Mouse (Mus musculus): ENCODE measurements around the gene Park7.
"Not testable (repeated sequence)": the region's sequence is repeated elsewhere in the genome, so short reads cannot be mapped to it uniquely, and the experiment has no call there.

The Park7 gene

DNA sequence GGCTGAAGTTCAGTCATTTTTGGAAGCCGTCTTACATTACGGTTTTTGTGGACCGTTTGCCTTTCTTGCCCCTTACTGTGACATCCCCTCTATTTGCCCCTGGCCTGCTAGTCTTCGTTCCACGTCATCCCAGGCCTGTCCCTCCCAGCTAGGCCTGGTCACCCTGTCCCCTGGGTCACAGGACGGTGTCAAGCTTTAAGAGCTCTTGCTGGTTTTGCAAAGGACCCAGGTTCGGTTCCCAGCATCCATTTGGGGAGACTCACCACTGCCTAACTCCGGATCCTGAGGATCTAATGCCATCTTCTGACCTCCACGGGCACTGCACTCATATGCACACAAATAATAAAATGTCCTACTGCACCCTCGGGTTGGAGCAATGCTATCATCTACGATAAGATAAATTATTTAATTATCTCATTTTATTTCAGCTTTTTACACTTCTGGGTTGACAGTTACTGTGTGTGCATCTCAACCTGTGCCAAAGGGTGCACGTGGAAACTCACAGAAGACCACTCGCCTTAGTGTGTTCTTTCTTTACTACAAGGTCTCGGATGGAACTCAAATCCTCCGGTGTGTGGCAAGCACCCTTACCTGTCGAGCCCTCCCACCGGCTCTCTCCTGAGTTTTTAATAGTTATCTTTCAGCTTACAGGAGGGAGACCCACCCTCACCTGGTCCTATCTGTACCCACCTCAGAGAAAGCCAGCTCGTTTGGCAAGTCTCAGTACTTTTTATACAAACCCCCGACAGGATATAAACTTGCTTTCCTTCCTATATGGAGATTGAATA lies 3.9 kb downstream of the Park7 start:
- no peak for DNase-seq

DNA sequence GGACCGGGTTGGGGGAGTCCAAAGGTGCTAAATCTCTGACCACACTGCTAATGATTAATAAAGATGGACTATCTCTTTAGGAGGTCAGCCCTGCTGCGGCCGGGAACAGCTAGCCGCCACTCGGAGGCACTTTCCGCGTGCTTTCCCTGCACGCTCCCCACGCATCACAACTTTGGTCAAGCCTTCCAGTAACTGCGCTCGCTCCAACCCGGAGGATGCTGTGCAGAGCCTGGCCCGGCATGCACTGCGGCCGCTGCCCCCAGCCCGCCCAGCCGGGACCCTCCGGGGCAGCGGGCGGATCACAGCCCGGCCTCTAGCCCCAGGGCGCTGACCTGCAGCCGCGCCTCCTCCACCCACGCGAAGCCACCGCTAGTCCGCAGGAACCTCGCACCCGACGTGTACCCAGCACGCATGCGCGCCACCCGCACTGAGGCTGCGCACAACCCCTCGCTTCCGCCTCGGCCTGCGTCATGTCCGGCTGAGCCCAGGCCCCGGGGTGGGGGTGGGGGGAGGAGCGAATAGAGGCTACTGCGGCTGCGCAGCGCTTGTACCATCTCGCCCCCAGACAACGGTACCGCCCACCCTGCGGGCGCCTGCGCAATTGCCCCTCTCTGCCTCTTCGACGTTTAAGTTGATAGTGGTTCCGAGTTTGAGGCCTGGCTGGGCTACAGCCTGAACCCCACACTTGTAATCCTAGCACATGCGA lies 4.6 kb downstream of the Park7 start:
- peak; percentile 98 for DNase-seq

DNA sequence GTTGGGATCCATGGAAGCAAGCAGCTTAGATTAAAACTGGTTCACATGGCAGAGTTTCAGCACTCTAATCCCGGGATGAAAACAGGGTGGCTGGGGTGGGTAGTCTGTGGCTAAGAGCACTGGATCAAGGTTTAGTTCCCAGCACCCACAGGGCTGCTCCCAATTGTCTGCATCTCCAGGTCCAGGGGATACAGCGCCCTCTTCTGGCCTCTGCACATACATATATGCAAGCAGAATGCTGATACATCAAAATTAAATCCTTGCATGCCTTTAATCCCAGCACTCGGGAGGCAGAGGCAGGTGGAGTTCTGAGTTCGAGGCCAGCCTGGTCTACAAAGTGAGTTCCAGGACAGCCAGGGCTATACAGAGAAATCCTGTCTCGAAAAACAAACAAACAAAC lies 5.7 kb downstream of the Park7 start:
- DNase-seq: not testable (repeated sequence)

DNA sequence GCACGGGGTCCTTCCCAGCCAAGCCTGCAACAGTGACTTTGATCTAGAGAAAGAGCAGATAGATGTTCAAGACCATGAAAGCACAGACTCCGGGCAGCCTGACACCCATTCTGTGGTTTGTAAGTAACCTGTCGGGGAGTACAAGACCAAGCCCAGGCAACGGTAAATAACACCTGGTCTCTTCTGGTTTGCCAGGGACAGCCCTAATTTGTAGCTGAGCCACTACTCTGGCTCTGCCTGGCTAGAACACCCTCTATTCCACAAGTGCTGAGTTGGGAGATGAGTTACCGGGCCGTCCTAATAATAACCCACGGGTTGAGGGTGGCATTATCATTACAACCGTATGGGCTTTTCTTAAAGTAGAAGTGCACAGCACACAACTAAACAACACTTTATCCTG lies 7.1 kb downstream of the Park7 start:
- DNase-seq: no peak

DNA sequence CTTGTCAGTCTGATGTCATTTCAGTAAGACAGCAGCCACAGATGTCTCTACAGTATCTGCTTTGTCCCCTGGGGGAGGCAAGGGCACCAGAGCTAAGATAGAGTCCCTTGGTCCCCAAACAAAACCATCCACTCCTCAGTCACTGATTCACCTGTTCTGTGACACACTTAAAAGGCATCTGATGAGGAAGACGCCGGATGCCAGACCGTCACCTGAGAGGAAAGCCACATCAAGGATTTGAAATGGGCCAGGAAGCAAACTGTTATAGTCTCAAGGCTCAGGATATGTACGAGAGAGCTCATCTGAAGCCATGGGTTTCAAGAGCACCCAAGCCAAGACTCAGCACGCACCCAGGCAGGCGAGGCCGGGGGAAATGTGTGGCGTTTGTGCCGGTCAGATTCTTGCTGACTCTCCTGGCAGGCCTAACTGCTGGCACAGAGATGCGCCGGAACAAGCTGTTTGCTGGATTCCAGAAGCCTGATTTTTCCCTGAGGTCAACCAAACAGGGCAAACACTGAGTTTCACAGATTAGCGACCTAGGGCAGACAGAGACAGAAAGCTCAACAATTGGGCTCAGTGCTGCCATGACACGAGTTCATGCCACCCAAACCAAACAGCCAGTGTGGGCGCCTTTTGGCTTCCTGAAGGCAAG lies 11.0 kb downstream of the Park7 start:
- no peak for DNase-seq

DNA sequence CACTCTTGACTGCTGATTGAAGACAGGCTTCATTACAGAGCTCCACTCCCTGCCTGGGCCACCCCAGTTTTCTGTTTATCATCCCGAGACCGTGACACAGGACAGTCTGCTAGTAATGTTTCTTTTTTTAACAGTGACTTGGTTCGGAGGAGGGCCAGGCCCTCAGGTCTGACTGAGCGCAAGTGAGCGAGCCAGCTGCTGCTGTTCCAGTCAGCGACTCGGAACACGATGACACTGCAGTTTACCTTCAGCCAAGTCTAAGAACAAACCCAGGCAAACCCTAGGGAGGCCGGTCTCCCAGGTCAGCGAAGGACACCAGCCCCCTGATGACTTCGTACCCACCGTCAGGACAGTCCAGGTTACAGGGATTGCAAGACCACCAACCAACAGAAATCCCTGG lies 12.2 kb downstream of the Park7 start:
- no peak for DNase-seq

DNA sequence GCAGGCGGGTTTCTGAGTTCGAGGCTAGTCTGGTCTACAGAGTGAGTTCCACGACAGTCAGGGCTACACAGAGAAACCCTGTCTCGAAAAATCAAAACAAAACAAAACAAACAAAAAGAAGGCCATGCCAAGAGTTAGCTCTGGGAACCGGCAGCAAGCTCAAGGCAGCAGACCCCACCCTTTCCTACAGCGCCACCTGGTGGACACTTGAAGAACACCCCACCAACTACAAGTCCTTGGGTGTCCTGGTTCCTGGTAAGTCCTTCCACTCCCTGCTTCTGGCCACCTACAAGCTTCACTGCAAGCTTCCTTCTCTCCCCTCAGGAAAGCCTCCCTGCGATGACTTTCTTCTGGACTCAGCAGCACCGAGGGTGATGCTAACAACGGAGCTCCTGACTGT lies 12.6 kb downstream of the Park7 start:
- peak; percentile 46 to 75 for DNase-seq

DNA sequence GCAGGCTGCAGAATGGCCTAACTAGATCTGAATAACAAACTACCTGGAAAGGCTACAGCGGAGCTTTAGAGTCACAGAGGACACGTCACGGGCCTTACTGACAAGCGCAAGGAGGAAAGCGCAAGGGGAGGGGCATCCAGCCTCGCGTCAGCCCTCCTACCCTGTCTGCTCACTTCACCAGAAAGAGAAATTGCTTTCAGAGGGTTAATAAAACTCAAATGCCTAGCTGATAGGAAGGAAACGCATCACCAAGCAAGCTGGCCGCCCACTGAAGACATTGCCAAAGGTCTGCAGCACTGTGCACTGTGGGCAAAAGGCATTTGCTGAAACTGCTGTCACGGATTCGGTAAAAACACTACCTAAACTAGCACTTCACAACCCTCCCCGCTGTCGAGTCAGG lies 13.8 kb downstream of the Park7 start:
- no peak for DNase-seq

DNA sequence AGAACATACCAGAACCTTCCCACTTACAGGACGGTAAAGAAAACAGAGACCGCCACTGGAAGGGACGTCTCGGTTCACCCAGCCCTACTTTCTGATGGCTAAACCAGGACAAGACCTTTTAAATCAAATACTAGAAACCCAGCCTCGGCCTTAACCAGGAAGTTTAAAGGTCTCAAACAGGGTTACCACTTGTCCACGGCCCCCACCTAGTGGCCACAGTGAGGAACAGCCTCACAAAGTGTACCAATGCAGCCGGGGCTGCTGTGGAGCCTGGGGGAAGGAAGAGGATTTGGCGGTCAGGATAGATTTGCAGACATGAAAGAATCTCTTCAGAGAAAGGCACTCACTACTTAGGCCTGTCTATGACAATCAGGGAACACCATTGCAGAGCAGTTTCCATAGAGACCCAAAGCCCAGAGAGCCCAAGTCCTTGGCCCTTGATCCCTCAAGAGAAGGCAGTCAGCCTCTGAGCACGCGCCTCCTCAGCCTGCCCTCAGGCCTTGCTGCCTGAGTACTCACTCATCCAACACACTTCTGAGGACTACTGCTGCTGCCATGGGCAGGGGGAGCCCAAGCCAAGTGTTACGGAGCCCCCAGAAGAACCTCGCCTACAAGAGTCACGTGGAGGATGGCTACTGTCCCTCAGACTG lies 15.4 kb downstream of the Park7 start:
- peak; percentile 54 to 58 for DNase-seq

DNA sequence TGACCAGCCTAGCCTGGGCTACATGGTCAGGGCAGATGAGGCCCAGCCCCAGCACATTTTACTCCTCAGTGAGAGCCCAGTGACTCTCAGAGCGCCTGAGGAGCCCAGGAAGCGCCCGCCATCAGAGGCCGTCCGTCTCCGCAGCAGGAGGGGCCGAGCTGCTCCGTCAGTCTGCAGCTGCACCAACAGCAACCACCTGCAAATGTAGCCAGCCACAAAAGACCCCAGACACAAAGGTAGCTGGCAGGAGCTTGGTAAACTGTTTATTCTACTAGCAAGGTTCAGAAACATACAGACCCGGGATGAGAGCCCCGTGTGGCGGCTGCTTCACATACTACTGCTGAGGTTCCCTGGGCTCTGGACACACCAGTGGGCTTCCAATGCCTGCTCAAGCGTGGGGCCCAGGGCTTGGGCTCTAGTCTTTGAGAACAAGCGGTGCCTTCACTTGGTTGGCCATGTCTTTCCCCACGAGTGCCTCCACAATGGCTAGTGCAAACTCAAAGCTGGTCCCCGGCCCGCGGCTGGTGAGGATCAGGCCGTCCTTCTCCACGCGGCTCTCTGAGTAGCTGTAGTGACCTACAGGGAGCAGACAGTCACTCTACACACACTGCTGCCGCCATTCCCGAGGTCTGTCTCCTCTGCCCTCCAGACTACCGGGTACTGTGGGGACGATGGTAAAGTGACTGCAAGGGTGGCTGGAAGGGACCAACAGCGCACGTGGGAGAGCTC lies 17.2 kb downstream of the Park7 start:
- DNase-seq: no peak

DNA sequence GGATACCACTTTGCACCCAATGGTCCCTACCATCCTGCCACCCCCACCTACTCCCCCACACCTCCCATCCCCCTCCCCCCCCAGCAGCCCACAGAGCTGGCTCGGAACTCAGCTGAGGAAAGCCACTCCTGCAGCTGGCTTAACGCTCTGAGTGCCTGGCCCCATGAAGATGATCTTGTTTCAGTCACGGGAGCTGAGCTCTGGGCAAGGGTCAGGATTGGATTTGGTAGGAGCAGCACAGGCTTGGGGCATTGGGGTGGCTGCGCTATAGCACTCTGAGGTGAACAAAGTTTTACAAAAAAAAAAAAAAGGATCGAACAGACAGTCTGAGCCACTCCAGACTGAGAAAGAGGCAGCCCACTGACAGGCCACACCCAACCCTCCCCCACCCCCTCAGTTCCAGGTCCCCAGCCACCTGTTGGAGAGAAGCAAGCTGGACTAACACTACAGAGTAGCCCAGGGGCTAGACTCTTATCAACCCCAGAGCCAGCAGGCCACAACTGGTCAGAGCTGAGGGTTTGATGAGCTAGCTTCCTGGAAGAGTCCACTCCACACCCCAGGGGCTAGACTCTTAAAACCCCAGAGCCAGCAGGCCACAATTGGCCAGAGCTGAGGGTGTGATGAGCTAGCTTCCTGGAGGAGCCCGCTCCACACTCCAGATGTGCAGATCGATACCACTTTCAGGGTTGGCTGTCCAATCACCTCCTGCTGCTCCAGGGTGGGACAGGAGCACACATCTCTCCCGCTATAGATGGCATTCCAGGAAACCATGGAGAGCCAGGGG lies 19.3 kb downstream of the Park7 start:
- DNase-seq: no peak

DNA sequence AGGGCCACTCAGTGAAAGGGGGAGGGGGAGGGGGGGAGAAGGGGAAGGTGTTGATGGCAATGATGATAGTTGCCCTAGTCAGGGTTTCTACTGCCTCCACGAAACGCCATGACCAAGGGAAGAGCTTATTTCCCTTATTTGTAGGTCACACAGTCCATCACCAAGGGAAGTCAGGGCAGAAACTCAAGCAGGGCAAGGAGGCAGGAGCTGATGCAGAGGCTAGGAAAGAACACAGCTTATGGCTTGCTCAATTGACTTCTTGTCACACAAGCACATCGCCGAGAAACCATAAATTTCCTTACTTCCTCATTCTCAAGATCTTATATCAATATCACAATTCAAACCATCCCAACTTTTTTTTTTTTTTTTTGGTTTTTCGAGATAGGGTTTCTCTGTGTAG lies 22.9 kb downstream of the Park7 start:
- DNase-seq: no peak

DNA sequence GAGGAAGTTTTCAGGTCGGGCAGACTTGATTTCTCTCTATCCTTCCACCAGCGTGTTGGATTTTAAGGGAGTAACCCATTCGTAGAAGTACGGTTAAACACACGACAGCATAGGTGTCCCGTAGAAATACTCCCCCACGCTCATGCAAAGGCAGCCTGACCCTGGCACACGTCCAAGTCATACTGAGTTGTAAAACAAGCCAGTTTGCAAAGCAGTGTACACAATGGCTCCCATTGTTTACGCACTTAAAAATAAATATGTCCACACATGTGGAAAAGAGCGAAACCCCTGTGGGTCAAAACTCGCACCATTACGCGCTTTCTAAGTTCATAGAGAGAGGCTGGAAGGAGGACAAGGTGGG lies 24.3 kb downstream of the Park7 start:
- no peak for DNase-seq

DNA sequence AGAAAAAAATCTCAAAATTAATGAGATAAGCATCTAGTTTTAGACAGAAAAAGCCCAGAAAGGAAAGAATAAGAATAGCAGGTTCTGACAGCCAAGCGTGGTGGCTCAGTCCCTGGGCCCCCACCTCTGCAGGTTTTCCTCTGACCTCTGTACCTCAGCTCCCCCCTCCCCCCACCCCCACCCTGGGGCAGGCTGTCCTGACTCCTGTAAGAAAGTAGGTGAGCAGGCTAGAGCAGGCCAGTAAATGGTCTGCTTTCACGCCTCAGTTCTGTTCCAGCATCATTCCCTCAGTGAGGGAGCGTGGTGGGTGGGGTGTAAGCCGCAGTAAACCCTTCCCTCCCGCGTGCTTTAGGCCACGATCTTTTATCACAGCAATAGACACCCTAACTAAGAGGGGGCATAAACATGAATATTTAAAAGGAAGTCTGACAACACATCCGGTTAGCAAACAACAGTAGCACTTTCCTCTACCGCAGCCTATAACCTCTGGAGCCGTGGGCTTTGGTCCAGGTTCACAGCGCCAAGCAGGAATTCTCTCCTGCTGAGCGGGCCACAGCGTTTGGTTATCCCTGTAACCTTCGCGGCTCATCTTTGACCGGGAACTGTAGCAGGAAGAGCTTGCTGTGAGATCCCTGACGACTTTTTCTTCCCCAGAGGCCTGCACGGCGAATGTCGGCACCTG lies 24.8 kb downstream of the Park7 start:
- DNase-seq: no peak

DNA sequence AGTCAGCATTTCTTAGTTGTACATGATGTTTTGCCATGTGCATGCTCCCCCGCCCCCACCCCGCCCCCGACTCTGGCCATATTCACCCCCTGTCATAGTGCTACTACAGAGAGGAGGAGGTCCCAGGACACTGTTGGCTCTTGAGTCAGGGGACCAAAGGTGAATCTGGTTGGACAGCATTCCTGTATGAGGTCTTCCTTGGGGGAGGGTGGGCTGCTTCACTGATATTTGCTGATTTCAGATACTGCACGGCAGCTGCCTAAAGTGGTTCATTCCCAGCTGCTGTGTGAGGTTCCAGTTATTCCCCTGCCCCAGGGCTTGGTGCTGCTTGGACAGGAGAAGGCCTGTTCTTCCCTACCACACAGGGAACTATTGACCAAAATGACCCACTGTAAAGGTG lies 25.7 kb downstream of the Park7 start:
- no peak for DNase-seq

DNA sequence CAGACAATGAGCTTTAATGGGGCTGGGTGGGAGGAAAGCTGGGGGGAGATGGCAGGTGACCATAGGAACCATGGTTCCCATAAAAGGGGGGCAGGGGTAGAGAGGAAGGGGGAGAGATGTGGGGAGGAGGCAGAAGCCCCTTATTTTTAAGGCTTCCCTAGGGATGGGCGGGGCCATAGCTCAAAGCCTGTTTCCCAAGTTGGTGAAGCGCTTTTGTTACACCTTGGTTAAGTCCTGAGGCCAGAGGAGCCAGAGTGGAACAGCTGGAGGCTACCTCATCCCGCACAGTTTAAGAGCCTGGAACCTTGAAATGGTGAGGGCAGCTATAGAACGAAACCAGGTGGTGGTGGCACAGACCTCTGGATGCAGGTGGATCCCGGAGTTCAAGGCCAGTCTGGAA lies 26.3 kb downstream of the Park7 start:
- no peak for DNase-seq

DNA sequence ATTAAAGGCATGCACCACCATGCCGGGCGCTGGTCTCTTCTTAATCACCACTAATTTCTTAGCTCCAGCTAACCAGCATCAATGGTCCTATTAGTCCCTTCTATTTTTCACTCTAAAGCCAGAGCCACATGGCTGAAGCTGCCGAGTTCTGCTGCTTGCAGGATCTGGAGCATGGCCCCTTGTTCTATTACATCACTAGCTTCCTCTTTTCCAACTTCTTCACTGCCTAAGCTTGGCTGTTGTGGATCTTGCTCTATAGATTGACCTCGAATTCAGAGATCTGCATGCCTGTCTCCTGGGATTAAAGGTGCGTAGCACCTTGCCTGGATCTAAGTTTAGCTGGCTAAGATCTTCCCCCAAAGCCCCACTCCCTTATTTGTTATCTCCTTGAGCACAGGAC lies 31.6 kb downstream of the Park7 start:
- no peak for DNase-seq

DNA sequence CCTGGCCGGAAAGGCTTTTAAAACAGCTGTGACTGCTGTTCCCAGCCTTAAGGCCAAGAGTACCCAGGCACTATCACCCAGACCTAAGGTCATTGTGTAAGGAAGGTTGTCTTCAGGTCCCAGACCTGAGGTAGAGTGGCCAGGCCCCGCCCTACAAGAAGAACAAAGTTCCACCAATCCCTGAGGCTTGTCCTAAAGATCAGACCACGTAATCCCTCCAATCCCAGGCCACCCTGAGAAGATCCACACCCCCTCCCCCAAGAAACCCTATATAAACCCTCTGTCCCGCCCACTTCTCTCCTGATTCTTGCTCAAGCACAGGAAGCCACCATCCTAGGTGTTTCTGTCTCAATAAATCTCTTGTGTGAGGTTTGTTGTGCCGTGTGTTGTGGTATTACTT lies 33.9 kb downstream of the Park7 start:
- no peak for DNase-seq

DNA sequence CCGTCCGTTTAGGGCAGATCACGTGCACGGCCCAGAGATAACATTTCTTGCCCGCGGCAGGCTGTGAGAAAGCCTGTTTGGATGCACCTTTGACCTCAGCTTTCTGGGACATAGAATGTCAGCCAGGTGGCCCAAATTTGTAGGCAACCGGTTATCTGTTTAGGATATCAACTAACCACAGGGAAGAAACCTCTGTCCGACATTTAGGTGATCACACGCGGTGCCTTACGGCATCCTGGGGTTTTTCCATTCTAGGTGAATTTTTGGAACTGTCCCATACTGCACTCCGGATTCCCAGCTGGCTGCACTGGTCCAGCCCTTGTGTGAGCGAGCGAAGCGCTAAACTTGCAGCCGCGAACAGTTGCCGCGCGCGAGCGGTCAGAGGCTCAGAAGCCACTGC lies 34.6 kb downstream of the Park7 start:
- DNase-seq: no peak

DNA sequence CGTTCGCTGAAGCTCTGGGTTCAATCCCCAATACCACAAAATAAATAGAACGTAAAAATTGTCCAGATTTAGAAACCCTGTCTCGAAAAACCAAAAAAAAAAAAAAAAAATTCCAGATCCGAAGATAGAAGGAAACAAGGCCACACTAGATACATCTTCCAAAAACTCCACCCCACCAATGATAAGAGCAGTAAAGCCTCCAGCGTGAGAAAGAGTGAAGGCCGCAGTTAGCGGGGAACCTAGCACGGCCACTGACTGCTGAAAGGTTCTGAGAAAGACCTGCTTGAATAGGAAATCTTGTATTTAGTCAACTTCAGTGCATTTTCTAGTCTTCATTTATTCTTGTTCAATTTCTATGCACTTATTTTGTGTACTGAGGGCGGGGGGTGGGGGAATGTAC lies 38.8 kb downstream of the Park7 start:
- no peak for DNase-seq

DNA sequence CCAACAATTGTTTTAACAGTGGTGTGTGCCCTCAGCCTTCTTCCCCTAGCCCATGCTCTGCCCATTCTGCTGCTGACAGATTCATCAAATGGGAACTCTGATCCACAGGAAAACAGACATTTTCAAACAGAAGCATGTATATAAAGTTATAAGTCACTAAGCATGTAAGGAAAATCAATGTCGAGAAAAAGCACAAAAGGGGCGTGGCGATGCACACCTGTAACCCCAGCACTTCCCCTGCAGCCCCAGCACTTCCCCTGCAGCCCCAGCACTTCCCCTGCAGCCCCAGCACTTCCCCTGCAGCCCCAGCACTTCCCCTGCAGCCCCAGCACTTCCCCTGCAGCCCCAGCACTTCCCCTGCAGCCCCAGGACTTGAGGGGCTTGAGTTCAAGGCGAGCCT lies 39.8 kb downstream of the Park7 start:
- not testable (repeated sequence) for DNase-seq

DNA sequence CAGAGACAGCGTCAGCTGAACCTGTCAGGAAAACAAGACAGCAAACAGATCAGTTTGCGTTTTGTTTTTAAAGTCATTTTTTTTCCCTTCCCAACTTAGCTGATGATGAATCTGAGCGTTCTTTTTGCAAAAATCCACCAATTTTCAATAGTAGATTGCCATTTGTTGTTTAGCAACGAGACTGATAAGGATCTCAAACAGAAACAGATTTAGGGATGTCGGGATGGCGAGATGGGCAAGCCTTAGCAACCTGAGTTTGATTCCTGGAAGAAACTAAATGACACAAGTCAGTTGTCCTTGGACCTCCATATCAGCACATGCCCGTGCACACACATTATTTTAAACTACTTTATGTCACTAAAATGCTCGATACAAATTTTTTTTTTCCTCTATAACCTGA lies 41.6 kb downstream of the Park7 start:
- no peak for DNase-seq

All from spleen, adult 18-20 months (tissue).